Comparison of ENCODE assay signal across 12 mouse cellular contexts in genomic region chr1:80710097-80710541, GRCm38 (mm10). TPM values are rescaled to one million over a fixed set of nuclear protein-coding genes. Genes with fewer than 3 reads are reported as not detected.
DNase-seq lines count a peak whose midpoint lies in the region; ATAC-seq and TF ChIP-seq lines count a peak whose summit lies in the region.
"Had no signal": no experiment of that assay in that cellular context is flagged by ENCODE, and none has a peak within 500 bp of the region (broad histone marks: within the 10 kb centered on the region; RNA-seq: fewer than 3 reads in every experiment).

No protein-coding gene starts in this region.

- H3K9ac ChIP-seq in embryonic facial prominence, embryonic 13.5 days = no peak overlapping the region
- no peak overlapping the region for H3K9ac ChIP-seq in hindbrain, postnatal 0 days (replicated peaks; ENCODE audit: low read length)
- H3K9ac ChIP-seq in hindbrain, embryonic 12.5 days = no peak overlapping the region
- no peak overlapping the region for H3K9ac ChIP-seq in limb, embryonic 14.5 days (ENCODE audit: low read depth, low read length, severe bottlenecking)
- H3K9ac ChIP-seq: liver, embryonic 14.5 days; midbrain, embryonic 12.5 days had no signal

- peak overlapping the region; percentile 48 for H3K4me2 ChIP-seq in embryonic facial prominence, embryonic 13.5 days
- peak overlapping the region; percentile 34; the same call in 1 of the 2 replicates for H3K4me2 ChIP-seq in hindbrain, postnatal 0 days (ENCODE audit: low read depth, low read length)
- no peak overlapping the region for H3K4me2 ChIP-seq in hindbrain, embryonic 12.5 days (replicated peaks)
- no peak overlapping the region for H3K4me2 ChIP-seq in limb, embryonic 14.5 days (replicated peaks; ENCODE audit: low read depth, low read length, severe bottlenecking)
- H3K4me2 ChIP-seq: midbrain, embryonic 12.5 days had no signal

- WGBS in embryonic facial prominence, embryonic 13.5 days = 39% methylated on average over 5 of the region's 5 CpGs
- WGBS in embryonic facial prominence, embryonic 10.5 days = 78% methylated on average over 5 of the region's 5 CpGs
- 58% methylated on average over 5 of the region's 5 CpGs for WGBS in hindbrain, postnatal 0 days
- 79% methylated on average over 5 of the region's 5 CpGs for WGBS in hindbrain, embryonic 12.5 days
- WGBS in limb, embryonic 14.5 days = 44% methylated on average over 5 of the region's 5 CpGs

- no peak for TF ChIP-seq CTCF in hindbrain, postnatal 0 days (IDR thresholded peaks at IDR 0.05; ENCODE audit: low read depth)
- no peak for TF ChIP-seq CTCF in brain, embryonic 14.5 days (IDR thresholded peaks at IDR 0.05; ENCODE audit: borderline replicate concordance, extremely low read depth, insufficient read depth, insufficient read length)

- ATAC-seq in embryonic facial prominence, embryonic 13.5 days (ENCODE audit: insufficient number of reproducible peaks, insufficient read depth, low FRiP score, low TSS enrichment, low read depth) = no peak
- ATAC-seq in hindbrain, postnatal 0 days = no peak
- no peak for ATAC-seq in hindbrain, embryonic 12.5 days (ENCODE audit: low FRiP score)
- ATAC-seq in limb, embryonic 14.5 days (ENCODE audit: low FRiP score, low read depth) = no peak; the same call in 1 of the 2 replicates
- no peak for ATAC-seq in monocyte, adult 5-6 weeks (replicated peaks; ENCODE audit: insufficient number of reproducible peaks, low FRiP score, low TSS enrichment, poor library complexity, severe bottlenecking)

- no peaks in the 10 kb centered on the region for H3K27me3 ChIP-seq in embryonic facial prominence, embryonic 13.5 days
- H3K27me3 ChIP-seq in embryonic facial prominence, embryonic 10.5 days (replicated peaks; ENCODE audit: low read depth, poor library complexity, severe bottlenecking) = no peaks in the 10 kb centered on the region
- H3K27me3 ChIP-seq in hindbrain, postnatal 0 days (ENCODE audit: insufficient read depth, low read length) = no peaks in the 10 kb centered on the region
- H3K27me3 ChIP-seq in hindbrain, embryonic 12.5 days = no peaks in the 10 kb centered on the region
- no peaks in the 10 kb centered on the region for H3K27me3 ChIP-seq in limb, embryonic 14.5 days (ENCODE audit: control insufficient read depth, insufficient read depth, low read length)
- H3K27me3 ChIP-seq: midbrain, embryonic 12.5 days had no signal

- TF ChIP-seq POLR2A in brain, embryonic 14.5 days (IDR thresholded peaks at IDR 0.05; ENCODE audit: borderline replicate concordance, extremely low read depth, insufficient read depth, insufficient read length, poor library complexity, severe bottlenecking) = no peak
- TF ChIP-seq POLR2A in limb, embryonic 14.5 days (IDR thresholded peaks at IDR 0.05; ENCODE audit: borderline replicate concordance, extremely low read depth, insufficient read depth, insufficient read length) = no peak

- no peak overlapping the region for H3K4me3 ChIP-seq in embryonic facial prominence, embryonic 13.5 days
- no peak overlapping the region for H3K4me3 ChIP-seq in embryonic facial prominence, embryonic 10.5 days
- no peak overlapping the region for H3K4me3 ChIP-seq in hindbrain, postnatal 0 days (ENCODE audit: low read length)
- no peak overlapping the region for H3K4me3 ChIP-seq in hindbrain, embryonic 12.5 days
- no peak overlapping the region for H3K4me3 ChIP-seq in limb, embryonic 14.5 days (replicated peaks; ENCODE audit: low read length)
- H3K4me3 ChIP-seq: midbrain, embryonic 12.5 days had no signal

- no peaks in the 10 kb centered on the region for H3K36me3 ChIP-seq in embryonic facial prominence, embryonic 13.5 days
- no peaks in the 10 kb centered on the region for H3K36me3 ChIP-seq in embryonic facial prominence, embryonic 10.5 days (replicated peaks)
- H3K36me3 ChIP-seq in hindbrain, postnatal 0 days (ENCODE audit: insufficient read depth, low read length) = no peaks in the 10 kb centered on the region
- H3K36me3 ChIP-seq in hindbrain, embryonic 12.5 days = no peaks in the 10 kb centered on the region
- no peaks in the 10 kb centered on the region for H3K36me3 ChIP-seq in limb, embryonic 14.5 days (ENCODE audit: control insufficient read depth, insufficient read depth, low read length)
- H3K36me3 ChIP-seq: midbrain, embryonic 12.5 days had no signal

- peak overlapping the region; percentile 64; the same call in 1 of the 2 replicates for H3K27ac ChIP-seq in embryonic facial prominence, embryonic 13.5 days
- H3K27ac ChIP-seq in embryonic facial prominence, embryonic 10.5 days (replicated peaks) = no peak overlapping the region
- H3K27ac ChIP-seq in hindbrain, postnatal 0 days = 0 out of 2 replicates have a peak overlapping the region, but pooled peaks have one; percentile 12
- no peak overlapping the region for H3K27ac ChIP-seq in hindbrain, embryonic 12.5 days
- H3K27ac ChIP-seq in limb, embryonic 14.5 days (replicated peaks; ENCODE audit: low read depth, low read length) = no peak overlapping the region
- H3K27ac ChIP-seq: liver, embryonic 14.5 days; midbrain, embryonic 12.5 days had no signal

- H3K9me3 ChIP-seq in embryonic facial prominence, embryonic 13.5 days = no peaks in the 10 kb centered on the region
- no peaks in the 10 kb centered on the region for H3K9me3 ChIP-seq in embryonic facial prominence, embryonic 10.5 days
- no peaks in the 10 kb centered on the region for H3K9me3 ChIP-seq in hindbrain, postnatal 0 days (ENCODE audit: low read length)
- H3K9me3 ChIP-seq in hindbrain, embryonic 12.5 days (replicated peaks) = no peaks in the 10 kb centered on the region
- no peaks in the 10 kb centered on the region for H3K9me3 ChIP-seq in limb, embryonic 14.5 days (ENCODE audit: control insufficient read depth, low read length)
- H3K9me3 ChIP-seq: midbrain, embryonic 12.5 days had no signal

- H3K4me1 ChIP-seq in embryonic facial prominence, embryonic 13.5 days = peaks cover 27% of the 10 kb centered on the region
- H3K4me1 ChIP-seq in embryonic facial prominence, embryonic 10.5 days = no peaks in the 10 kb centered on the region
- H3K4me1 ChIP-seq in hindbrain, postnatal 0 days (ENCODE audit: insufficient read depth, low read length) = 0 out of 2 replicates have a peak, but pooled peaks cover 3% of the 10 kb centered on the region
- H3K4me1 ChIP-seq in hindbrain, embryonic 12.5 days = no peaks in the 10 kb centered on the region
- peaks cover 8% of the 10 kb centered on the region for H3K4me1 ChIP-seq in limb, embryonic 14.5 days (ENCODE audit: control insufficient read depth, insufficient read depth, low read length)
- H3K4me1 ChIP-seq: midbrain, embryonic 12.5 days had no signal

- DNase-seq in embryonic facial prominence, embryonic 10.5 days (ENCODE audit: low spot score) = no peak
- DNase-seq in hindbrain, postnatal 0 days (ENCODE audit: low spot score) = no peak
- DNase-seq in brain, embryonic 14.5 days (ENCODE audit: low read depth) = peak; percentile 40
- DNase-seq in limb, embryonic 14.5 days (ENCODE audit: low spot score) = peak; percentile 66
- DNase-seq in MN1 (ENCODE audit: low spot score) = no peak
- DNase-seq: kidney, adult 11 months; right cerebral cortex, postnatal 25 days had no signal

RNA-seq across cellular contexts. Expression of gene Dock10, which starts 48.2 kb away (rescaled TPM):
- polyA plus RNA-seq in embryonic facial prominence, embryonic 13.5 days (2015; fragmentation: Nextera tagmentation; extraction: Ambion mirVana) = 7.3 TPM in 2 replicates
- 1.8 and 3.2 TPM in 2 replicates for polyA plus RNA-seq in embryonic facial prominence, embryonic 10.5 days (2016; fragmentation: Nextera tagmentation; extraction: Ambion mirVana)
- total RNA-seq in hindbrain, postnatal 0 days (2014; rRNA removed) = 14.2 and 21.6 TPM in 2 replicates
- polyA plus RNA-seq in hindbrain, postnatal 0 days (2015; fragmentation: Nextera tagmentation; extraction: Ambion mirVana) = 4.8 and 6.1 TPM in 2 replicates
- polyA plus RNA-seq in hindbrain, embryonic 12.5 days (2016; fragmentation: Nextera tagmentation; extraction: Ambion mirVana) = 4.2 and 5.4 TPM in 2 replicates
- polyA plus RNA-seq in brain, embryonic 14.5 days (2012; rRNA removed) = 3.7 and 5.7 TPM in 2 replicates
- 8.1 and 9.1 TPM in 2 replicates for polyA plus RNA-seq in limb, embryonic 14.5 days (2012; rRNA removed)
- polyA plus RNA-seq in limb, embryonic 14.5 days (2014; fragmentation: Nextera tagmentation; extraction: Ambion mirVana) = 7.2 and 8.2 TPM in 2 replicates
- total RNA-seq in monocyte, adult 5-6 weeks (2017) = 171 to 265 TPM (median 188 TPM) in 3 replicates

Comparison
In these comparisons a context has a peak if more than half of its experiments do, and no peak if none do; other contexts are left out.
1. H3K27ac ChIP-seq: peak in embryonic facial prominence, embryonic 13.5 days (single experiment) and hindbrain, postnatal 0 days (single experiment); none in embryonic facial prominence, embryonic 10.5 days (single experiment), hindbrain, embryonic 12.5 days (single experiment) and limb, embryonic 14.5 days (single experiment).
2. H3K4me2 ChIP-seq: peak in embryonic facial prominence, embryonic 13.5 days (single experiment) and hindbrain, postnatal 0 days (single experiment); none in hindbrain, embryonic 12.5 days (single experiment) and limb, embryonic 14.5 days (single experiment).
3. DNase-seq: peak in brain, embryonic 14.5 days (single experiment) and limb, embryonic 14.5 days (single experiment); none in embryonic facial prominence, embryonic 10.5 days (single experiment), hindbrain, postnatal 0 days (single experiment) and MN1 (single experiment).